Comparison of ENCODE assay signal across 8 mouse cellular contexts in the genomic region with DNA sequence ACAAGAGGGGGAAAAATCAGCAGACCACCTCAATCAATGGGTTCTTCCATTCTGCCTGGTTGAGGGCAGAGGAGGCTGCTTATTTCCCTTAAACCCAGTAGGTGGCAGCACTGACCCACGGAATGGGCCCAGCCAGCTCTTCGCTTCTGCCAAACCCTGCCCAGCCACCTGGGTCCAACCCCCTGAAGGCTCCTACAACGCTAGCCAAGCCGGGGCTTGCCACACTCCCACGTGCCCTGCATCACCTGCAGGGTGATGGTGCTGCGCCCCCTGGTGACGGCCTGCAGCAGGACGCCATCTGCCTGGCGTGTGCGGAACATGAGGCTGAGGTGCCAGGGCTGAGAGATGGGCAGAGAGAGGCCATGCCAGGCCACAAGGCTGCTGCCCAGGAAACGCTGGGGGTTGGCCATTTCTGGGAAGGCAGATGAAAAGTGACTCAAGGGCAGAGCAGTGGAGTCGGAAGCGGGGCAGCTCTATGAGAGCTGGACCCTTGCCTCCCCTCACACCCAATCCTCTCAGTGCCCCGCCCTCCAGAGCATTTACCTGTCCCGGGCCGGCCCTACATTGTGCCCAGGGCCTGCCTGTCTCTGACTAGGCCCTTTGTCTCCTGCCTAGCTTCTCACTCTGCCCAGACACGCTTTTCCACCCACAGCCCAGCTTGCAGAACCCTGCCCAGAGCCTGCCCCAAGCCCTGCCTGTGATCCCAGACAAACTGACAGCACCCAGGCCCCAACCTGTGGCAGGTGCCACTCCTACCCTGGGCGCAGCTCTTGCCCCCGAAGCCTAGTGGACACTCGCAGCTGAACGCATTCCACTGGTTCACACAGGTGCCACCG. TPM values are rescaled to one million over a fixed set of nuclear protein-coding genes. Genes with fewer than 3 reads are reported as not detected.
DNase-seq lines count a peak whose midpoint lies in the region; ATAC-seq lines count a peak whose summit lies in the region.

No protein-coding gene starts in this region.

- ATAC-seq in intestine, embryonic 14.5 days (replicated peaks; ENCODE audit: low FRiP score, low TSS enrichment, low read depth), result peak; percentile 88
- peak; percentile 77 for ATAC-seq in midbrain, embryonic 11.5 days (ENCODE audit: low FRiP score)

- H3K9ac ChIP-seq in intestine, embryonic 14.5 days (ENCODE audit: low read length), result no peak overlapping the region
- no peak overlapping the region for H3K9ac ChIP-seq in midbrain, embryonic 11.5 days (ENCODE audit: low read length)

- H3K27me3 ChIP-seq in intestine, embryonic 14.5 days (replicated peaks; ENCODE audit: control insufficient read depth, insufficient read depth, low read length), result no peaks in the 10 kb centered on the region
- H3K27me3 ChIP-seq in midbrain, embryonic 11.5 days (ENCODE audit: control insufficient read depth, insufficient read depth, low read length), result no peaks in the 10 kb centered on the region

- H3K4me1 ChIP-seq in intestine, embryonic 14.5 days (replicated peaks; ENCODE audit: control insufficient read depth, insufficient read depth, low read length), result no peaks in the 10 kb centered on the region
- H3K4me1 ChIP-seq in midbrain, embryonic 11.5 days (ENCODE audit: control insufficient read depth, insufficient read depth, low read length), result peaks cover 26% of the 10 kb centered on the region

- WGBS in intestine, embryonic 14.5 days, result 36% methylated on average over 22 of the region's 22 CpGs
- 33% methylated on average over 22 of the region's 22 CpGs for WGBS in midbrain, embryonic 11.5 days

- DNase-seq in adrenal gland, adult 18-20 months (ENCODE audit: low spot score in 2 of 2), result peak; percentile 75
- DNase-seq in embryo, embryonic 11 days, result peak; percentile 92
- peak; percentile 90 for DNase-seq in gastrocnemius, postnatal 25 days
- DNase-seq in intestine, embryonic 14.5 days (ENCODE audit: low spot score), result peak; percentile 89
- DNase-seq in left cerebral cortex, postnatal 36 days (ENCODE audit: low spot score in 2 of 2), result peak; percentile 71 to 76
- DNase-seq in midbrain, embryonic 11.5 days (ENCODE audit: low spot score, missing footprints), result peak; percentile 95
- DNase-seq in right cerebral cortex, postnatal 4 days, result peak; percentile 80
- peak; percentile 56 for DNase-seq in yolk sac, embryonic 10.5 days (ENCODE audit: low spot score)

- peaks cover 11% of the 10 kb centered on the region; the same call in 1 of the 2 replicates for H3K36me3 ChIP-seq in intestine, embryonic 14.5 days (ENCODE audit: control insufficient read depth, insufficient read depth, low read length)
- H3K36me3 ChIP-seq in midbrain, embryonic 11.5 days (ENCODE audit: control insufficient read depth, insufficient read depth, low read length), result peaks cover 54% of the 10 kb centered on the region

- H3K9me3 ChIP-seq in intestine, embryonic 14.5 days (ENCODE audit: control insufficient read depth, low read length), result no peaks in the 10 kb centered on the region
- no peaks in the 10 kb centered on the region for H3K9me3 ChIP-seq in midbrain, embryonic 11.5 days (ENCODE audit: control insufficient read depth, low read length)

- no peak overlapping the region for H3K4me3 ChIP-seq in intestine, embryonic 14.5 days (ENCODE audit: low read depth, low read length)
- no peak overlapping the region for H3K4me3 ChIP-seq in midbrain, embryonic 11.5 days (ENCODE audit: low read depth, low read length)

- H3K4me2 ChIP-seq in intestine, embryonic 14.5 days (ENCODE audit: low read length), result peak overlapping the region; percentile 38
- no peak overlapping the region for H3K4me2 ChIP-seq in midbrain, embryonic 11.5 days

- intact Hi-C loops in left cerebral cortex, postnatal 36 days (cut with DNase I), result loop anchor here (5.0 kb wide), 1 partner anchor 160 kb away; a partner anchor contains a TSS

- H3K27ac ChIP-seq in intestine, embryonic 14.5 days (ENCODE audit: low read depth), result no peak overlapping the region
- H3K27ac ChIP-seq in midbrain, embryonic 11.5 days (ENCODE audit: low read depth, low read length), result no peak overlapping the region

RNA-seq across cellular contexts. Expression of a gene that starts 13.4 kb away (rescaled TPM):
- total RNA-seq in adrenal gland, adult 18-20 months (2021), result 1 to 10 TPM; 4.4 to 7.0 TPM
- 1 to 10 TPM; 4.8 to 5.9 TPM for total RNA-seq in gastrocnemius, postnatal 25 days (2021)
- polyA plus RNA-seq in intestine, embryonic 14.5 days (2014; fragmentation: Nextera tagmentation; extraction: Ambion mirVana), result 7.8 and 7.9 TPM in 2 replicates
- 100 to 1,000 TPM; 168 to 174 TPM for total RNA-seq in left cerebral cortex, postnatal 36 days (2021)
- 61.9 and 65.2 TPM in 2 replicates for polyA plus RNA-seq in midbrain, embryonic 11.5 days (2014; fragmentation: Nextera tagmentation; extraction: Ambion mirVana)

RNA-seq across cellular contexts. Expression of a gene that starts 18.3 kb away (rescaled TPM):
- total RNA-seq in adrenal gland, adult 18-20 months (2021), result 1 to 10 TPM; 1.7 to 1.8 TPM
- total RNA-seq in gastrocnemius, postnatal 25 days (2021), result under 1 TPM in 1 of 2 experiments, not detected in 1; 0.32 TPM
- polyA plus RNA-seq in intestine, embryonic 14.5 days (2014; fragmentation: Nextera tagmentation; extraction: Ambion mirVana), result 35.1 and 41.4 TPM in 2 replicates
- total RNA-seq in left cerebral cortex, postnatal 36 days (2021), result 10 to 100 TPM; 12.9 to 18.3 TPM
- 59.3 and 68.1 TPM in 2 replicates for polyA plus RNA-seq in midbrain, embryonic 11.5 days (2014; fragmentation: Nextera tagmentation; extraction: Ambion mirVana)

RNA-seq across cellular contexts. Expression of a gene that starts 37.2 kb away (rescaled TPM):
- not detected for total RNA-seq in adrenal gland, adult 18-20 months (2021)
- not detected for total RNA-seq in gastrocnemius, postnatal 25 days (2021)
- polyA plus RNA-seq in intestine, embryonic 14.5 days (2014; fragmentation: Nextera tagmentation; extraction: Ambion mirVana), result not detected in 2 replicates
- under 1 TPM in 1 of 2 experiments, not detected in 1; 0.25 TPM for total RNA-seq in left cerebral cortex, postnatal 36 days (2021)
- polyA plus RNA-seq in midbrain, embryonic 11.5 days (2014; fragmentation: Nextera tagmentation; extraction: Ambion mirVana), result 0.12 TPM in 1 of 2 replicates, not detected in the other

RNA-seq across cellular contexts. Expression of a gene that starts 43.1 kb away (rescaled TPM):
- total RNA-seq in adrenal gland, adult 18-20 months (2021), result 100 to 1,000 TPM; 168 to 202 TPM
- total RNA-seq in gastrocnemius, postnatal 25 days (2021), result 100 to 1,000 TPM; 105 to 114 TPM
- 136 and 140 TPM in 2 replicates for polyA plus RNA-seq in intestine, embryonic 14.5 days (2014; fragmentation: Nextera tagmentation; extraction: Ambion mirVana)
- total RNA-seq in left cerebral cortex, postnatal 36 days (2021), result 100 to 1,000 TPM; 202 to 231 TPM
- polyA plus RNA-seq in midbrain, embryonic 11.5 days (2014; fragmentation: Nextera tagmentation; extraction: Ambion mirVana), result 196 and 213 TPM in 2 replicates

Comparison
In these comparisons a context has a peak if more than half of its experiments do, and no peak if none do; other contexts are left out.
1. RNA of a gene that starts 13.4 kb away (total RNA-seq): 168 to 174 TPM in left cerebral cortex, postnatal 36 days; 4.4 to 7.0 TPM in adrenal gland, adult 18-20 months and 4.8 to 5.9 TPM in gastrocnemius, postnatal 25 days; every median in the first group is over 10 times any median in the second.
2. RNA of a gene that starts 18.3 kb away (total RNA-seq): 12.9 to 18.3 TPM in left cerebral cortex, postnatal 36 days; 1.7 to 1.8 TPM in adrenal gland, adult 18-20 months and 0.32 TPM in gastrocnemius, postnatal 25 days; every median in the first group is over 4 times any median in the second.
3. Peak in every context shown above with its lines, with median percentiles within 50 percentile points of each other: DNase-seq.